Mouse (Mus musculus): ENCODE measurements around the gene Rara.

Rara gene

DNA sequence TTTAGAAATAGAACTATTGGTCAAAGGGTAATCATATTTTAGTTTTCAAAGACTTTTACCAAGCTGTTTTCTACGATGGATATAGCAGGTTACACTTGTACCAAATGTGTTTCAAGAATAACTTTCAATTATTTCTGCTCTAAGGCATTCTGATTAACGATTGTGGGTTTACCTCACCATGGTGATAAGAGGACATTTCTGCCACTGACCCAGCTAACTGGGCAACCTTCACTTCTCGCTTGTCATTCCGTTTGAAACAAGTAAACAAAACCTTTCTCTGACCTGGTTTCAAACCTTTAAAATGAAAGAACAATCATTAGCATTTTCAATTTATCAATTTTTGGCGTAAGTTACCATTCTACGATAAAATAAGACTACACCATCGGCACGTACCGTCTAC lies 79.2 kb downstream of the Rara start:
- DNase-seq (ENCODE audit: low spot score): no peak

DNA sequence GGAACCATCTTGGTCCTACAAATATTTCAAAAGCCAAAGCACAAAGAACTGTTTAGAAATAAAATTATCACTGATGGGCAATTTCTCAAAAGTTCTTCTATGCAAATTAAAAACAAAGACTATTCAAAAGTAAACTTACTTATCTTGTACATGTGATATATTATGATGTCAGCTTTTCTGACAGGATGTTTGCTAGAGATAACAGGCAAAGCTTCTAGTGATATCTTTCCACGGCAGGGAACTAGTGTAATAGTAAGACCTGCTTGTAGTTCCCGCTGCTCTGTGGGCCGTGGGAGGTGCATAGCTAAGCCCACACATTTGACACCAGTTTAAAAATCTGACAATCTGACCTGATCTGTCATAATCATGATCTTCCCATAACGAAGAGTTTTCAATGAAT lies 82.5 kb downstream of the Rara start:
- no peak for DNase-seq (ENCODE audit: low spot score)

DNA sequence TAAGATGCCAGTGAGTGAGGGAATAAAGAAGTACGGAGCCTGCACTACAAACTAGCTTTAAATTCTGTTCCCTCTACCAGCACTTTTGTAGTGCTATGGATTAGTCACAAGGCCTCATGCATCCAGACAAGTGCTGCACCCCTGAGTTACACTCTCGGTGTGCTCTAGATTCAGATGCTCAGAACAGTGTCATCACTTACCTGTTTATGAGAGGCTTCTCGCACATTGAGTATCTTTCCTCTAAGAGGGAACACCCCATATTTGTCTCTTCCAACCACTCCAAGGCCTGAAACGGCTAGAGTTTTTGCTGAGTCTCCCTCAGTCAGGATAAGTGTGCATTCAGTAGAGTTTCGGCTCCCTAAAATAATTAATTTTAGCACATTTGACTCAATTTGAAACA lies 83.1 kb downstream of the Rara start:
- no peak for DNase-seq (ENCODE audit: low spot score)

GRCm38 (mm10) chr11:99013856-99014255 lies 86.2 kb downstream of the Rara start:
- DNase-seq (ENCODE audit: low spot score): no peak

GRCm38 (mm10) chr11:99019844-99020243 lies 92.2 kb downstream of the Rara start:
- no peak for DNase-seq (ENCODE audit: low spot score)

DNA sequence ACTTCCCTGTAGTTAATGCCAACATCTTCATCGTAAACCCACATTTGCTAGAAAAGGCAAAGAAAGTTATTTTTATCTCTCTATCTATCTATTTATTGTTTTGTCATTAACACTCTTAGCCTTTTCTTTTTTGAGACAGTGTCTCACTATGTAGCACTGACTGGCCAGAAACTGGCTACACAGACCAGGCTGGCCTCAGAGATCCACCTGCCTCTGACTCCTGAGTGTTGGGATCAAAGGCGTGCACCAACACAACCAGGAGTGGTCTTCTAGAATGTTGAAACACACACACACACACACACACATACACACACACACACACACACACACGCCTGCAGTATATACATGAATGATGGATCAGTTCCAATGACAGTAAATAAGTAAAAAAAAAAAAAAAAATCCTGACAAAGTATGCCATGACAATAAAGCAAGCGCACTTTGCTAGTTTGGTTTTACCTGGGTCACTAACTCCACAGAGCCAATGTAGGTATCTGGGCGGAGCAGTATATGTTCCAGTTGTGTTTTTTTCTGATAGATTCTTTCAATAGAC lies 94.8 kb downstream of the Rara start:
- DNase-seq (ENCODE audit: low spot score): no peak

- DNase-seq (ENCODE audit: low spot score): no peak
Measured at GRCm38 (mm10) chr11:99023094-99023493, 95.5 kb downstream of the Rara start.

GRCm38 (mm10) chr11:99023500-99024467 lies 96.2 kb downstream of the Rara start, which contains the start of gene Top2a:
Gene Top2a (minus strand): TSS chr11:99024189.
- DNase-seq (ENCODE audit: low spot score): peak; percentile 93

Data from testis, postnatal 14 days (tissue).